Mouse (Mus musculus) skeletal muscle tissue, adult 2 months (tissue): ENCODE measurements around the gene Gm11565.
"Not testable (repeated sequence)": the region's sequence is repeated elsewhere in the genome, so short reads cannot be mapped to it uniquely, and the experiment has no call there.

ENCODE experiments used
- DNase-seq: peaks from one replicate; pipeline ENCODE4 v3.0.0-alpha.2; 2012; ENCODE audit warnings: low read depth, low spot score

Gene Gm11565

GRCm38 (mm10) chr11:99914451-99914850, at the start of gene Gm11565:
Gm11565 (plus strand) TSS chr11:99914751.
- no peak for DNase-seq

GRCm38 (mm10) chr11:99873089-99873488, 41.5 kb upstream of the Gm11565 start, which contains the start of gene Krtap9-1:
Krtap9-1 (plus strand) TSS chr11:99873389.
- not testable (repeated sequence) for DNase-seq

- not testable (repeated sequence) for DNase-seq
These were observed 35.7 kb upstream of the Gm11565 start, which contains the start of gene Gm11567 for GRCm38 (mm10) chr11:99878887-99879286. Gm11567 (plus strand) TSS chr11:99879187.

- no peak for DNase-seq
These were observed 6.9 kb upstream of the Gm11565 start, which contains the start of gene Krtap31-1 for GRCm38 (mm10) chr11:99907620-99908019. Krtap31-1 (plus strand) TSS chr11:99907920.

- DNase-seq = no peak
These were observed 21.4 kb downstream of the Gm11565 start, which contains the start of gene Krtap31-2 for GRCm38 (mm10) chr11:99935991-99936390. Krtap31-2 (plus strand) TSS chr11:99936291.

DNA sequence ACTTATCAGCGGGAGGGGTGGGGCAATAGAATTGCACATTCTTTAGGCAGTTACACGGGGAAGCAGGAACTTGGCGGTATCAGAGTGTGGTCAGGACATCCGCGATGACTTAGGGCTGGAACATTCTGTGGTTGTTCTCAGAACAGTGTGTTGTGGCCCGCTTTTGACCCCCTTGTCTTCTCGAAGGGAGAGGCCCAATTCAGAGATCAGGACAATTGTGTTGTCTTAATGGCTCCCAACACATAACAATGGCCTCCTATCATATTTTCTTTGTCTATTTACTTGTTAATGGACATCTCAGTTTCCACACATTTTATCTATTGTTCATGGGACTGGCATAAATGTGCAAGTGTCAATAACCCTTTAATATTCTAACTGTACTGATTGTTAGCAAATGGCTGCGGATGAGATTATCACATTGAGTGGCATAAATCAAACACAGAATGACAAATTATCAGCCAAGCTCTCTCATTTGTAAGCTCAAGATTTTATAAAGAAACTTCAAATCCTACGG, 23.3 kb downstream of the Gm11565 start:
- DNase-seq = no peak

DNA sequence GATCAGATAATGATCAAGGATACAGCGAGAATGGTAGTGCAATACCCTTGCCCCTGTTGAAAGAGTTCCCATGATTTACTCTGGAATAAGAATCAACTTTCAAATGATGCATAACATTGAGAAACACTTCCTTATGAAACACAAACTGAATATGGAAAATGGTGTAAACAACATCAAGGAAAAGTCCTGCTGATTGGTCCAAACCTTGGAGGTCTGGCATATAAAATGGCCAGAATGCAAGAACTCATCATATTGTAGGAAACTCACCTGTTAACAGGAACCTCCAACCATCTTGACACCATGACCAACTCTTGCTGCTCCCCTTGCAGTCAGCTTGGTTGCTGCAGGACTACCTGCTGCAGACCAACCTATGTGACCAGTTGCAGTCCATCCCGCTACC, 33.6 kb downstream of the Gm11565 start, which contains the start of gene Krtap9-5:
TSS of gene Krtap9-5 (plus strand) at position 301 of the 400 bp plus-strand sequence.
- DNase-seq = no peak

GRCm38 (mm10) chr11:99964213-99964612, 49.7 kb downstream of the Gm11565 start:
- DNase-seq = no peak
